Mouse (Mus musculus): ENCODE results near the gene Xlr4a. TPM values are rescaled to one million over a fixed set of nuclear protein-coding genes. Genes with fewer than 3 reads are reported as not detected.

The Xlr4a gene
- polyA plus RNA-seq, 2 experiments: 1.3 TPM; not detected in 1

DNA sequence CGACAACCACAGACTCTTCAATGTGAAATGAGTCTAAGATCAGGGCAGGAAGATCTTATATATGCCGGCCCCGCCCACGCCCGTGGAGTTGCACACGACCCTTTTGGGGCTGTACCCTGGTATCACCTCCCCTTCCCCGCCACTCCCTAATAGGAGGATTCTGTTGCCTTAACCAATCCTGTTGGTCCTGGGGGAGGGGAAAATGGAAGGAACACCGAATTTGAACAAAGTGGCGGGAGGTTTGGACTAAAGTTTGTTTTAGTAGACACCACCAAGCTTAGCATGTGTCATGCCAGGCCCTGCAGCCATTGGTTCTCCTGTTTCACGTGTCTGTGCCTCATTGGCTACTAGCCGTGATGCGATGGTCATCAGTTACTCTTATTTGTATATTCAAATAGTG lies 42.6 kb downstream of the Xlr4a start:
- no peak overlapping the region for H3K9ac ChIP-seq (ENCODE audit: low read depth, low read length, severe bottlenecking)
- no peak overlapping the region for H3K4me3 ChIP-seq (replicated peaks; ENCODE audit: low read length)
- ATAC-seq (ENCODE audit: low FRiP score, low read depth) (no peak), DNase-seq (ENCODE audit: low spot score) (no peak)
- TF ChIP-seq POLR2A (IDR thresholded peaks at IDR 0.05; ENCODE audit: borderline replicate concordance, extremely low read depth, insufficient read depth, insufficient read length): no peak
- H3K27ac ChIP-seq (replicated peaks; ENCODE audit: low read depth, low read length): no peak overlapping the region
- H3K36me3 ChIP-seq (ENCODE audit: control insufficient read depth, insufficient read depth, low read length): no peaks in the 10 kb centered on the region
- no peaks in the 10 kb centered on the region for H3K27me3 ChIP-seq (ENCODE audit: control insufficient read depth, insufficient read depth, low read length)
- WGBS: 75% methylated on average over 12 of the region's 12 CpGs
- H3K4me2 ChIP-seq (replicated peaks; ENCODE audit: low read depth, low read length, severe bottlenecking): no peak overlapping the region
- no peaks in the 10 kb centered on the region for H3K4me1 ChIP-seq (ENCODE audit: control insufficient read depth, insufficient read depth, low read length)
- no peaks in the 10 kb centered on the region for H3K9me3 ChIP-seq (ENCODE audit: control insufficient read depth, low read length)

DNA sequence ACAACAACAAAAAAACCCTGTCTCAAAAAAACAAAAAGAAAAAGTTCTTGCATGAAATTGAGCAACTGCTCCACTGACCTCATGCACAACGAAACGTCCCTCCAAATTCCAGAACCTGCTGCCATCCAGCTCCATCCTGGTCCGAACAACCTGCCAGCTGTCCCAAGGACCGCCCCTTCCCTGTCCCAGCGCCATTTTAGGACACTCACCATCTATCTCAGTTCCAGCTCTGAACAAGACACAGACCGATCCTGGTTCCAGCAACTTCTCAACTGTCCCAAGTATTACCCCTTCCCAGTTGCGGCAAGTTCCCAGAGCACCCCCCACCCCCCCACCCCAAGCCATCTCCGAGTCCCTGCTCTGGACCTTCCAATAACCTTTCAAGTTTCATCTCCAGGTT lies 43.4 kb downstream of the Xlr4a start:
- no peaks in the 10 kb centered on the region for H3K4me1 ChIP-seq (ENCODE audit: control insufficient read depth, insufficient read depth, low read length)
- no peak overlapping the region for H3K9ac ChIP-seq (ENCODE audit: low read depth, low read length, severe bottlenecking)
- H3K9me3 ChIP-seq (ENCODE audit: control insufficient read depth, low read length): no peaks in the 10 kb centered on the region
- WGBS: 76% methylated on average over 8 of the region's 8 CpGs
- H3K27me3 ChIP-seq (ENCODE audit: control insufficient read depth, insufficient read depth, low read length): no peaks in the 10 kb centered on the region
- H3K4me2 ChIP-seq (replicated peaks; ENCODE audit: low read depth, low read length, severe bottlenecking): no peak overlapping the region
- DNase-seq (ENCODE audit: low spot score) (no peak), ATAC-seq (ENCODE audit: low FRiP score, low read depth) (no peak)
- H3K27ac ChIP-seq (replicated peaks; ENCODE audit: low read depth, low read length): no peak overlapping the region
- TF ChIP-seq POLR2A (IDR thresholded peaks at IDR 0.05; ENCODE audit: borderline replicate concordance, extremely low read depth, insufficient read depth, insufficient read length): no peak
- no peaks in the 10 kb centered on the region for H3K36me3 ChIP-seq (ENCODE audit: control insufficient read depth, insufficient read depth, low read length)
- H3K4me3 ChIP-seq (replicated peaks; ENCODE audit: low read length): no peak overlapping the region

DNA sequence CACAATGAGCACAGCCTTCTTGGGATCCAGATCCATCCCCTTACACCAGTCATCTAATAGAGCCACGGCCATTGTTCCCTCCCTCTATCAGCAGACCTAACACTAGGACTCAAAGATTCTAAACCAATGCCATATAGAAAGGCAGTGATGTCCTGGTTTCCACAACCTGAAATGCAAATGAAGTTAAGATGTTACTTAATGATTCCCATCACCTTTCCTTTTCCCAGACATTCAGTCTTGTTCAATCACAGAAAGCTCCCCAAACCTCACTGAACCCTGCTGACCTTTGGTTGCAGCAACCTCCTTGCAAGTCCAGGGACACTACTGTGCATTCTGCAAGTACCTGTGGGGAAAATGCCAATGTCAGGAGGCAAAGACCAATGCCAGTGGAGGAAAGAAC lies 45.3 kb downstream of the Xlr4a start, which contains the start of gene Pnma5:
TSS of gene Pnma5 (minus strand) at position 101 of the 400 bp plus-strand sequence.
- Histone ChIP-seq H3K4me3 (replicated peaks; ENCODE audit: low read length) (no peak within 1 kb of the TSS), H3K4me1 (ENCODE audit: control insufficient read depth, insufficient read depth, low read length) (no peaks in the 10 kb centered on the region), H3K27ac (replicated peaks; ENCODE audit: low read depth, low read length) (no peak within 1 kb of the TSS), H3K36me3 (ENCODE audit: control insufficient read depth, insufficient read depth, low read length) (no peaks in the 10 kb centered on the region), H3K27me3 (ENCODE audit: control insufficient read depth, insufficient read depth, low read length) (no peaks in the 10 kb centered on the region), H3K9me3 (ENCODE audit: control insufficient read depth, low read length) (no peaks in the 10 kb centered on the region), H3K4me2 (replicated peaks; ENCODE audit: low read depth, low read length, severe bottlenecking) (no peak within 1 kb of the TSS), H3K9ac (ENCODE audit: low read depth, low read length, severe bottlenecking) (no peak within 1 kb of the TSS)
- no peak for DNase-seq (ENCODE audit: low spot score)
- ATAC-seq (ENCODE audit: low FRiP score, low read depth): no peak
- TF ChIP-seq POLR2A (IDR thresholded peaks at IDR 0.05; ENCODE audit: borderline replicate concordance, extremely low read depth, insufficient read depth, insufficient read length): no peak
- WGBS: 69% methylated on average over 1 of the region's 1 CpGs

Other genes with a start within 250 kb of the Xlr4a start
- gene Cetn2, start 164.1 kb downstream of the Xlr4a start, polyA plus RNA-seq (2012; rRNA removed): 22.7 and 30.6 TPM in 2 replicates
- gene Cetn2, start 164.1 kb downstream of the Xlr4a start, polyA plus RNA-seq (2014; fragmentation: Nextera tagmentation; extraction: Ambion mirVana): 72.0 and 72.7 TPM in 2 replicates
- gene Nsdhl, start 163.9 kb downstream of the Xlr4a start, polyA plus RNA-seq (2012; rRNA removed): 26.7 and 27.1 TPM in 2 replicates
- gene Nsdhl, start 163.9 kb downstream of the Xlr4a start, polyA plus RNA-seq (2014; fragmentation: Nextera tagmentation; extraction: Ambion mirVana): 23.2 and 23.9 TPM in 2 replicates
- 41.8 and 44.8 TPM in 2 replicates for gene Zfp185, start 95.1 kb downstream of the Xlr4a start, polyA plus RNA-seq (2012; rRNA removed)
- gene Zfp185, start 95.1 kb downstream of the Xlr4a start, polyA plus RNA-seq (2014; fragmentation: Nextera tagmentation; extraction: Ambion mirVana): 52.6 and 56.6 TPM in 2 replicates
- gene Pnma5, start 45.4 kb downstream of the Xlr4a start, polyA plus RNA-seq (2012; rRNA removed): 0.06 TPM in 1 of 2 replicates, not detected in the other
- gene Pnma5, start 45.4 kb downstream of the Xlr4a start, polyA plus RNA-seq (2014; fragmentation: Nextera tagmentation; extraction: Ambion mirVana): 0.11 and 0.23 TPM in 2 replicates
- 0.90 and 1.1 TPM in 2 replicates for gene Pnma3, start 17.7 kb downstream of the Xlr4a start, polyA plus RNA-seq (2012; rRNA removed)
- 0.10 and 0.17 TPM in 2 replicates for gene Pnma3, start 17.7 kb downstream of the Xlr4a start, polyA plus RNA-seq (2014; fragmentation: Nextera tagmentation; extraction: Ambion mirVana)
- 0.87 and 3.8 TPM in 2 replicates for gene Xlr3a, start 14.6 kb upstream of the Xlr4a start, polyA plus RNA-seq (2012; rRNA removed)
- 1.4 and 1.6 TPM in 2 replicates for gene Xlr3a, start 14.6 kb upstream of the Xlr4a start, polyA plus RNA-seq (2014; fragmentation: Nextera tagmentation; extraction: Ambion mirVana)
- 0.06 and 0.10 TPM in 2 replicates for gene Gm14685, start 34.6 kb upstream of the Xlr4a start, polyA plus RNA-seq (2012; rRNA removed)
- gene Gm14685, start 34.6 kb upstream of the Xlr4a start, polyA plus RNA-seq (2014; fragmentation: Nextera tagmentation; extraction: Ambion mirVana): 0.18 TPM in 1 of 2 replicates, not detected in the other
- not detected in 2 replicates for gene Xlr5b, start 66.3 kb upstream of the Xlr4a start, polyA plus RNA-seq (2012; rRNA removed)
- gene Xlr5b, start 66.3 kb upstream of the Xlr4a start, polyA plus RNA-seq (2014; fragmentation: Nextera tagmentation; extraction: Ambion mirVana): not detected in 2 replicates
- gene DXBay18, start 67.0 kb upstream of the Xlr4a start, polyA plus RNA-seq (2012; rRNA removed): 0.05 and 0.16 TPM in 2 replicates
- 0.22 TPM in 1 of 2 replicates, not detected in the other for gene DXBay18, start 67.0 kb upstream of the Xlr4a start, polyA plus RNA-seq (2014; fragmentation: Nextera tagmentation; extraction: Ambion mirVana)
- gene Spin2d, start 94.5 kb upstream of the Xlr4a start, polyA plus RNA-seq (2012; rRNA removed): not detected in 2 replicates
- gene Spin2d, start 94.5 kb upstream of the Xlr4a start, polyA plus RNA-seq (2014; fragmentation: Nextera tagmentation; extraction: Ambion mirVana): not detected in 2 replicates
- 5.9 and 17.4 TPM in 2 replicates for gene Xlr3b, start 109.7 kb upstream of the Xlr4a start, polyA plus RNA-seq (2012; rRNA removed)
- 4.6 and 10.2 TPM in 2 replicates for gene Xlr3b, start 109.7 kb upstream of the Xlr4a start, polyA plus RNA-seq (2014; fragmentation: Nextera tagmentation; extraction: Ambion mirVana)
- gene Xlr4b, start 131.9 kb upstream of the Xlr4a start, polyA plus RNA-seq (2012; rRNA removed): 0.29 and 0.98 TPM in 2 replicates
- 0.30 and 1.3 TPM in 2 replicates for gene Xlr4b, start 131.9 kb upstream of the Xlr4a start, polyA plus RNA-seq (2014; fragmentation: Nextera tagmentation; extraction: Ambion mirVana)
- gene F8a, start 145.8 kb upstream of the Xlr4a start, polyA plus RNA-seq (2012; rRNA removed): 6.9 and 10.1 TPM in 2 replicates
- 11.9 and 12.3 TPM in 2 replicates for gene F8a, start 145.8 kb upstream of the Xlr4a start, polyA plus RNA-seq (2014; fragmentation: Nextera tagmentation; extraction: Ambion mirVana)
- 0.47 TPM in 1 of 2 replicates, not detected in the other for gene Xlr4c, start 160.7 kb upstream of the Xlr4a start, polyA plus RNA-seq (2012; rRNA removed)
- not detected in 2 replicates for gene Xlr4c, start 160.7 kb upstream of the Xlr4a start, polyA plus RNA-seq (2014; fragmentation: Nextera tagmentation; extraction: Ambion mirVana)
- gene Xlr3c, start 182.9 kb upstream of the Xlr4a start, polyA plus RNA-seq (2012; rRNA removed): 0.24 and 0.38 TPM in 2 replicates
- gene Xlr3c, start 182.9 kb upstream of the Xlr4a start, polyA plus RNA-seq (2014; fragmentation: Nextera tagmentation; extraction: Ambion mirVana): 0.12 and 0.41 TPM in 2 replicates
- 0.06 TPM in 1 of 2 replicates, not detected in the other for gene Xlr5a, start 210.5 kb upstream of the Xlr4a start, polyA plus RNA-seq (2012; rRNA removed)
- gene Xlr5a, start 210.5 kb upstream of the Xlr4a start, polyA plus RNA-seq (2014; fragmentation: Nextera tagmentation; extraction: Ambion mirVana): 0.12 TPM in 1 of 2 replicates, not detected in the other
- not detected in 2 replicates for gene Xlr5c, start 210.5 kb upstream of the Xlr4a start, polyA plus RNA-seq (2012; rRNA removed)
- gene Xlr5c, start 210.5 kb upstream of the Xlr4a start, polyA plus RNA-seq (2014; fragmentation: Nextera tagmentation; extraction: Ambion mirVana): not detected in 2 replicates

Data from limb, embryonic 14.5 days (tissue).